Mouse (Mus musculus) embryonic facial prominence, embryonic 15.5 days (tissue): ENCODE data around the gene Nsf. TPM values are rescaled to one million over a fixed set of nuclear protein-coding genes. Genes with fewer than 3 reads are reported as not detected.
"Not testable (repeated sequence)": the region's sequence is repeated elsewhere in the genome, so short reads cannot be mapped to it uniquely, and the experiment has no call there.

Experiments used
- ATAC-seq: fragments of 200-750 bp; cut with Nextera tagmentation; 2 replicates; pipeline ENCODE4 v1.8.0; 2017; ENCODE audit warnings: low read depth, moderate TSS enrichment; ENCODE audit not compliant: insufficient number of reproducible peaks, low FRiP score, low TSS enrichment
- H3K27ac ChIP-seq: fragments of 300-500 bp; sonication (generic); replicated peaks from 2 replicates; pipeline ENCODE4 v1.5.1; 2015; ENCODE audit warnings: mild to moderate bottlenecking, inconsistent platforms
- H3K27me3 ChIP-seq: fragments of 300-500 bp; sonication (generic); 2 replicates; pipeline ENCODE4 v1.6.1; 2015; ENCODE audit warnings: inconsistent platforms
- H3K36me3 ChIP-seq: fragments of 300-500 bp; sonication (generic); 2 replicates; pipeline ENCODE4 v1.6.1; 2015; ENCODE audit warnings: mild to moderate bottlenecking, inconsistent platforms
- H3K4me1 ChIP-seq: fragments of 300-500 bp; sonication (generic); 2 replicates; pipeline ENCODE4 v1.6.1; 2015; ENCODE audit warnings: inconsistent platforms
- H3K4me2 ChIP-seq: fragments of 300-500 bp; sonication (generic); replicated peaks from 2 replicates; pipeline ENCODE4 v1.6.1; 2015; ENCODE audit warnings: mild to moderate bottlenecking, inconsistent platforms
- H3K4me3 ChIP-seq: fragments of 300-500 bp; sonication (generic); replicated peaks from 2 replicates; pipeline ENCODE4 v1.5.1; 2015; ENCODE audit warnings: mild to moderate bottlenecking, inconsistent platforms
- H3K9ac ChIP-seq: fragments of 300-500 bp; sonication (generic); 2 replicates; pipeline ENCODE4 v1.6.1; 2015; ENCODE audit warnings: inconsistent platforms
- H3K9me3 ChIP-seq: fragments of 300-500 bp; sonication (generic); replicated peaks from 2 replicates; pipeline ENCODE4 v1.6.1; 2016; ENCODE audit warnings: inconsistent platforms
- WGBS: fragments of 180-500 bp; shearing (Covaris S2); methylation state at CpG from one replicate; pipeline ENCODE4 v1.1.7; 2015; 5-methylcytosine and 5-hydroxymethylcytosine counted together
- polyA plus RNA-seq: library from polyadenylated mRNA; unstranded; fragments of >200 nt; fragmentation: Nextera tagmentation; extraction: Ambion mirVana; gene quantifications from 2 replicates; pipeline ENCODE4 v1.2.1, GENCODE M21; 2015

Gene Nsf
- polyA plus RNA-seq, 1 experiment from 2014 or later = 51.4 TPM

GRCm38 (mm10) chr11:103891781-103892180 lies 62.1 kb downstream of the Nsf start:
- 70% methylated on average over 10 of the region's 10 CpGs for WGBS
- no peak overlapping the region for H3K4me3 ChIP-seq
- ATAC-seq = no peak
- H3K4me2 ChIP-seq = no peak overlapping the region
- H3K27ac ChIP-seq = no peak overlapping the region
- no peaks in the 10 kb centered on the region for H3K9me3 ChIP-seq
- H3K36me3 ChIP-seq = no peaks in the 10 kb centered on the region
- no peaks in the 10 kb centered on the region for H3K27me3 ChIP-seq
- no peak overlapping the region for H3K9ac ChIP-seq
- 0 out of 2 replicates have a peak, but pooled peaks cover 7% of the 10 kb centered on the region for H3K4me1 ChIP-seq

- H3K4me1 ChIP-seq = 0 out of 2 replicates have a peak, but pooled peaks cover 11% of the 10 kb centered on the region
- no peaks in the 10 kb centered on the region for H3K9me3 ChIP-seq
- H3K27me3 ChIP-seq = no peaks in the 10 kb centered on the region
- no peak overlapping the region for H3K27ac ChIP-seq
- H3K9ac ChIP-seq = no peak overlapping the region
- no peak overlapping the region for H3K4me3 ChIP-seq
- no peak for ATAC-seq
- 80% methylated on average over 23 of the region's 23 CpGs for WGBS
- no peaks in the 10 kb centered on the region for H3K36me3 ChIP-seq
- no peak overlapping the region for H3K4me2 ChIP-seq
These were observed 63.3 kb downstream of the Nsf start for GRCm38 (mm10) chr11:103890337-103891186.

- H3K36me3 ChIP-seq = peaks cover 1% of the 10 kb centered on the region; the same call in 1 of the 2 replicates
- WGBS = 96% methylated on average over 11 of the region's 11 CpGs
These were observed 66.0 kb downstream of the Nsf start for GRCm38 (mm10) chr11:103887724-103888410.

GRCm38 (mm10) chr11:103884749-103885383 lies 69.0 kb downstream of the Nsf start:
- peaks cover 20% of the 10 kb centered on the region; the same call in 1 of the 2 replicates for H3K36me3 ChIP-seq
- H3K4me1 ChIP-seq = peaks cover 17% of the 10 kb centered on the region; the same call in 1 of the 2 replicates
- 10% methylated on average over 13 of the region's 13 CpGs for WGBS
- H3K27me3 ChIP-seq = no peaks in the 10 kb centered on the region
- no peak overlapping the region for H3K9ac ChIP-seq
- 0 out of 2 replicates have a peak, but pooled peaks have one; percentile 72 for ATAC-seq
- no peak overlapping the region for H3K4me3 ChIP-seq
- H3K9me3 ChIP-seq = no peaks in the 10 kb centered on the region
- peak overlapping the region; percentile 29; the same call in 1 of the 2 replicates for H3K4me2 ChIP-seq
- H3K27ac ChIP-seq = no peak overlapping the region

More at GRCm38 (mm10) chr11:103887724-103888410, 66.0 kb downstream of the Nsf start:
- Histone ChIP-seq H3K27ac (no peak overlapping the region), H3K9me3 (no peaks in the 10 kb centered on the region), H3K4me2 (no peak overlapping the region), H3K27me3 (no peaks in the 10 kb centered on the region), H3K9ac (no peak overlapping the region), H3K4me3 (no peak overlapping the region), H3K4me1 (peaks cover 19% of the 10 kb centered on the region; the same call in 1 of the 2 replicates)
- no peak for ATAC-seq

GRCm38 (mm10) chr11:103883793-103884192 lies 70.1 kb downstream of the Nsf start:
- 82% methylated on average over 10 of the region's 10 CpGs for WGBS
- peaks cover 23% of the 10 kb centered on the region; the same call in 1 of the 2 replicates for H3K36me3 ChIP-seq
- no peak overlapping the region for H3K4me2 ChIP-seq
- no peak overlapping the region for H3K4me3 ChIP-seq
- H3K4me1 ChIP-seq = peaks cover 17% of the 10 kb centered on the region; the same call in 1 of the 2 replicates
- ATAC-seq = no peak
- no peaks in the 10 kb centered on the region for H3K27me3 ChIP-seq
- no peak overlapping the region for H3K9ac ChIP-seq
- no peaks in the 10 kb centered on the region for H3K9me3 ChIP-seq
- H3K27ac ChIP-seq = no peak overlapping the region

GRCm38 (mm10) chr11:103879476-103879875 lies 74.4 kb downstream of the Nsf start:
- H3K9ac ChIP-seq, H3K9me3 ChIP-seq, H3K27me3 ChIP-seq, ATAC-seq, H3K4me3 ChIP-seq, H3K27ac ChIP-seq, H3K4me1 ChIP-seq, H3K4me2 ChIP-seq: not testable (repeated sequence)
- 96% methylated on average over 7 of the region's 8 CpGs for WGBS
- peaks cover 31% of the 10 kb centered on the region for H3K36me3 ChIP-seq

GRCm38 (mm10) chr11:103878441-103878840 lies 75.4 kb downstream of the Nsf start:
- 72% methylated on average over 6 of the region's 6 CpGs for WGBS
- Histone ChIP-seq H3K9me3 (peaks cover 8% of the 10 kb centered on the region), H3K9ac (no peak overlapping the region), H3K27me3 (no peaks in the 10 kb centered on the region), H3K4me3 (no peak overlapping the region), H3K36me3 (peaks cover 33% of the 10 kb centered on the region), H3K27ac (no peak overlapping the region), H3K4me1 (no peaks in the 10 kb centered on the region), H3K4me2 (no peak overlapping the region)
- ATAC-seq = no peak

GRCm38 (mm10) chr11:103870352-103870751 lies 83.5 kb downstream of the Nsf start:
- Histone ChIP-seq H3K9ac (no peak overlapping the region), H3K36me3 (peaks cover 30% of the 10 kb centered on the region), H3K4me3 (no peak overlapping the region), H3K27me3 (no peaks in the 10 kb centered on the region), H3K4me1 (no peaks in the 10 kb centered on the region), H3K4me2 (no peak overlapping the region), H3K27ac (no peak overlapping the region), H3K9me3 (peaks cover 8% of the 10 kb centered on the region)
- 87% methylated on average over 9 of the region's 9 CpGs for WGBS
- no peak for ATAC-seq

GRCm38 (mm10) chr11:103867702-103868101 lies 86.2 kb downstream of the Nsf start:
- 46% methylated on average over 5 of the region's 5 CpGs for WGBS

GRCm38 (mm10) chr11:103865346-103865745 lies 88.5 kb downstream of the Nsf start:
- ATAC-seq = no peak
- Histone ChIP-seq H3K36me3 (peaks cover 24% of the 10 kb centered on the region), H3K27me3 (no peaks in the 10 kb centered on the region), H3K9ac (no peak overlapping the region), H3K27ac (no peak overlapping the region), H3K4me1 (no peaks in the 10 kb centered on the region), H3K4me3 (no peak overlapping the region), H3K4me2 (no peak overlapping the region), H3K9me3 (no peaks in the 10 kb centered on the region)
- WGBS = 64% methylated on average over 7 of the region's 7 CpGs

More at GRCm38 (mm10) chr11:103867702-103868101, 86.2 kb downstream of the Nsf start:
- Histone ChIP-seq H3K4me1 (no peaks in the 10 kb centered on the region), H3K4me2 (no peak overlapping the region), H3K4me3 (no peak overlapping the region), H3K9me3 (no peaks in the 10 kb centered on the region), H3K36me3 (peaks cover 18% of the 10 kb centered on the region), H3K27me3 (no peaks in the 10 kb centered on the region), H3K9ac (no peak overlapping the region), H3K27ac (no peak overlapping the region)
- ATAC-seq = no peak

- no peak for ATAC-seq
- Histone ChIP-seq H3K36me3 (peaks cover 29% of the 10 kb centered on the region), H3K27ac (no peak overlapping the region), H3K4me1 (no peaks in the 10 kb centered on the region), H3K4me3 (no peak overlapping the region), H3K9me3 (no peaks in the 10 kb centered on the region), H3K4me2 (no peak overlapping the region), H3K9ac (no peak overlapping the region), H3K27me3 (no peaks in the 10 kb centered on the region)
- WGBS = 72% methylated on average over 4 of the region's 4 CpGs
These were observed 89.4 kb downstream of the Nsf start for GRCm38 (mm10) chr11:103864486-103864885.
